Mouse (Mus musculus): ENCODE measurements around the gene Ano1. TPM values are rescaled to one million over a fixed set of nuclear protein-coding genes. Genes with fewer than 3 reads are reported as not detected.

Gene Ano1
- 6.9 and 12.2 TPM in 2 replicates for polyA plus RNA-seq (2012; rRNA removed)

- no peak for DNase-seq (ENCODE audit: low read depth, low spot score)
- WGBS = 51% methylated on average over 9 of the region's 9 CpGs
Measured at GRCm38 (mm10) chr7:144751833-144752232, at the start of gene Ano1. Gene Ano1, minus strand, starts transcription at chr7:144751974.

- WGBS = 74% methylated on average over 1 of the region's 1 CpGs
- DNase-seq (ENCODE audit: low read depth, low spot score) = no peak
Measured at GRCm38 (mm10) chr7:144798471-144798870, 46.7 kb upstream of the Ano1 start.

GRCm38 (mm10) chr7:144796986-144797735, 45.4 kb upstream of the Ano1 start:
- 87% methylated on average over 17 of the region's 17 CpGs for WGBS
- DNase-seq (ENCODE audit: low read depth, low spot score) = no peak

GRCm38 (mm10) chr7:144795976-144796474, 44.3 kb upstream of the Ano1 start:
- no peak for DNase-seq (ENCODE audit: low read depth, low spot score)
- WGBS = 20% methylated on average over 9 of the region's 9 CpGs

- WGBS = 31% methylated on average over 10 of the region's 10 CpGs
- no peak for DNase-seq (ENCODE audit: low read depth, low spot score)
Measured at GRCm38 (mm10) chr7:144793296-144793695, 41.5 kb upstream of the Ano1 start.

- no peak for DNase-seq (ENCODE audit: low read depth, low spot score)
- 85% methylated on average over 7 of the region's 7 CpGs for WGBS
Measured at GRCm38 (mm10) chr7:144791426-144791825, 39.7 kb upstream of the Ano1 start.

- DNase-seq (ENCODE audit: low read depth, low spot score) = no peak
- WGBS = 74% methylated on average over 36 of the region's 36 CpGs
Measured at GRCm38 (mm10) chr7:144789601-144790556, 38.1 kb upstream of the Ano1 start.

- WGBS = 24% methylated on average over 4 of the region's 4 CpGs
- no peak for DNase-seq (ENCODE audit: low read depth, low spot score)
Measured at GRCm38 (mm10) chr7:144788631-144789030, 36.9 kb upstream of the Ano1 start.

GRCm38 (mm10) chr7:144787501-144787900, 35.7 kb upstream of the Ano1 start:
- no peak for DNase-seq (ENCODE audit: low read depth, low spot score)
- 96% methylated on average over 5 of the region's 5 CpGs for WGBS

GRCm38 (mm10) chr7:144786571-144786970, 34.8 kb upstream of the Ano1 start:
- no peak for DNase-seq (ENCODE audit: low read depth, low spot score)
- WGBS = 67% methylated on average over 3 of the region's 3 CpGs

GRCm38 (mm10) chr7:144784176-144784575, 32.4 kb upstream of the Ano1 start:
- no peak for DNase-seq (ENCODE audit: low read depth, low spot score)
- WGBS = 88% methylated on average over 4 of the region's 4 CpGs

- WGBS = 32% methylated on average over 1 of the region's 1 CpGs
Measured at GRCm38 (mm10) chr7:144782402-144782801, 30.6 kb upstream of the Ano1 start.

GRCm38 (mm10) chr7:144781337-144781736, 29.6 kb upstream of the Ano1 start:
- no peak for DNase-seq (ENCODE audit: low read depth, low spot score)
- 67% methylated on average over 5 of the region's 5 CpGs for WGBS

More at GRCm38 (mm10) chr7:144782402-144782801, 30.6 kb upstream of the Ano1 start:
- DNase-seq (ENCODE audit: low read depth, low spot score) = no peak

- DNase-seq (ENCODE audit: low read depth, low spot score) = peak; percentile 62
- 22% methylated on average over 8 of the region's 8 CpGs for WGBS
Measured at GRCm38 (mm10) chr7:144780190-144780589, 28.4 kb upstream of the Ano1 start.

GRCm38 (mm10) chr7:144779691-144780090, 27.9 kb upstream of the Ano1 start:
- WGBS = 50% methylated on average over 2 of the region's 2 CpGs
- no peak for DNase-seq (ENCODE audit: low read depth, low spot score)

GRCm38 (mm10) chr7:144777805-144778204, 26.0 kb upstream of the Ano1 start:
- DNase-seq (ENCODE audit: low read depth, low spot score) = no peak
- WGBS = 46% methylated on average over 4 of the region's 4 CpGs

- WGBS = 34% methylated on average over 6 of the region's 6 CpGs
- no peak for DNase-seq (ENCODE audit: low read depth, low spot score)
Measured at GRCm38 (mm10) chr7:144775804-144776447, 24.2 kb upstream of the Ano1 start.

- 46% methylated on average over 3 of the region's 3 CpGs for WGBS
- DNase-seq (ENCODE audit: low read depth, low spot score) = no peak
Measured at GRCm38 (mm10) chr7:144775214-144775613, 23.4 kb upstream of the Ano1 start.

- DNase-seq (ENCODE audit: low read depth, low spot score) = no peak
- 72% methylated on average over 2 of the region's 2 CpGs for WGBS
Measured at GRCm38 (mm10) chr7:144774283-144774682, 22.5 kb upstream of the Ano1 start.

GRCm38 (mm10) chr7:144770116-144770515, 18.3 kb upstream of the Ano1 start:
- WGBS = 50% methylated on average over 3 of the region's 3 CpGs
- no peak for DNase-seq (ENCODE audit: low read depth, low spot score)
